46 mouse cellular contexts compared by ENCODE assay signal in genomic region chr9:85355559-85355958, GRCm38 (mm10). TPM values are rescaled to one million over a fixed set of nuclear protein-coding genes. Genes with fewer than 3 reads are reported as not detected.
"Had no signal": no experiment of that assay in that cellular context is flagged by ENCODE, and none has a peak within 500 bp of the region (broad histone marks: within the 10 kb centered on the region; RNA-seq: fewer than 3 reads in every experiment).

No protein-coding gene starts in this region.

- ATAC-seq: liver, embryonic 12.5 days; liver, postnatal 0 days; lung, postnatal 0 days; midbrain, embryonic 13.5 days; midbrain, embryonic 15.5 days; midbrain, embryonic 16.5 days had no signal

- H3K4me3 ChIP-seq: limb, embryonic 10.5 days; limb, embryonic 12.5 days; limb, embryonic 13.5 days; limb, embryonic 15.5 days; liver, embryonic 12.5 days; liver, embryonic 13.5 days; liver, embryonic 15.5 days; lung, embryonic 15.5 days; megakaryocyte, embryonic 14.5 days; midbrain, embryonic 10.5 days; midbrain, embryonic 12.5 days; midbrain, embryonic 13.5 days; midbrain, embryonic 15.5 days; myocyte; neural tube, embryonic 12.5 days had no signal

- H3K36me3 ChIP-seq: limb, embryonic 10.5 days; limb, embryonic 12.5 days; limb, embryonic 13.5 days; limb, embryonic 15.5 days; liver, embryonic 12.5 days; liver, embryonic 13.5 days; liver, embryonic 15.5 days; lung, embryonic 15.5 days; midbrain, embryonic 10.5 days; midbrain, embryonic 12.5 days; midbrain, embryonic 13.5 days; midbrain, embryonic 15.5 days; neural tube, embryonic 12.5 days had no signal

- H3K27me3 ChIP-seq: limb, embryonic 12.5 days; limb, embryonic 13.5 days; limb, embryonic 15.5 days; liver, embryonic 12.5 days; liver, embryonic 13.5 days; liver, embryonic 15.5 days; lung, embryonic 15.5 days; megakaryocyte, embryonic 14.5 days; midbrain, embryonic 12.5 days; midbrain, embryonic 13.5 days; midbrain, embryonic 15.5 days; neural tube, embryonic 12.5 days had no signal

- H3K9me3 ChIP-seq: limb, embryonic 10.5 days; limb, embryonic 12.5 days; limb, embryonic 13.5 days; limb, embryonic 15.5 days; liver, embryonic 12.5 days; liver, embryonic 13.5 days; liver, embryonic 15.5 days; lung, embryonic 15.5 days; megakaryocyte, embryonic 14.5 days; midbrain, embryonic 10.5 days; midbrain, embryonic 12.5 days; midbrain, embryonic 13.5 days; midbrain, embryonic 15.5 days; neural tube, embryonic 12.5 days had no signal

- DNase-seq: left cerebral cortex, postnatal 4 days; liver; liver, embryonic 13.5 days; liver, postnatal 0 days; lung, adult 18-20 months; lung, adult 2 months; lung, embryonic 14.5 days; lung, postnatal 10 days; lung, postnatal 14 days; lung, postnatal 36 days; lung, postnatal 4 days; midbrain, embryonic 14.5 days had no signal

- H3K4me2 ChIP-seq: limb, embryonic 12.5 days; limb, embryonic 13.5 days; limb, embryonic 15.5 days; liver, embryonic 11.5 days; liver, embryonic 12.5 days; liver, embryonic 13.5 days; liver, embryonic 15.5 days; lung, embryonic 14.5 days; lung, embryonic 15.5 days; midbrain, embryonic 11.5 days; midbrain, embryonic 12.5 days; midbrain, embryonic 13.5 days; midbrain, embryonic 15.5 days; neural tube, embryonic 12.5 days had no signal

- H3K27ac ChIP-seq: limb, embryonic 10.5 days; limb, embryonic 12.5 days; limb, embryonic 13.5 days; limb, embryonic 15.5 days; liver, embryonic 12.5 days; liver, embryonic 13.5 days; liver, embryonic 14.5 days; liver, embryonic 15.5 days; lung, embryonic 15.5 days; macrophage; midbrain, embryonic 10.5 days; midbrain, embryonic 12.5 days; midbrain, embryonic 13.5 days; midbrain, embryonic 15.5 days; neural tube, embryonic 12.5 days had no signal

- H3K9ac ChIP-seq: limb, embryonic 12.5 days; limb, embryonic 13.5 days; limb, embryonic 15.5 days; liver, embryonic 12.5 days; liver, embryonic 13.5 days; liver, embryonic 14.5 days; liver, embryonic 15.5 days; liver, postnatal 0 days; lung, embryonic 14.5 days; lung, embryonic 15.5 days; midbrain, embryonic 12.5 days; midbrain, embryonic 13.5 days; midbrain, embryonic 15.5 days; neural tube, embryonic 12.5 days had no signal

- H3K4me1 ChIP-seq: limb, embryonic 10.5 days; limb, embryonic 12.5 days; limb, embryonic 13.5 days; limb, embryonic 15.5 days; liver, embryonic 12.5 days; liver, embryonic 13.5 days; liver, embryonic 15.5 days; lung, embryonic 15.5 days; midbrain, embryonic 10.5 days; midbrain, embryonic 12.5 days; midbrain, embryonic 13.5 days; midbrain, embryonic 15.5 days; neural tube, embryonic 12.5 days had no signal

RNA-seq across cellular contexts. Expression of gene Gm11114, which starts 43.0 kb away (rescaled TPM):
- total RNA-seq: left cerebral cortex, postnatal 10 days; left cerebral cortex, postnatal 25 days; left cerebral cortex, postnatal 36 days; left cerebral cortex, postnatal 4 days; liver, adult 2 months; megakaryocyte progenitor cell, adult 5-6 weeks; megakaryocyte, adult 5-6 weeks; megakaryocyte-erythroid progenitor cell, adult 5-6 weeks; midbrain, postnatal 0 days; monocyte, adult 5-6 weeks had no signal
- polyA plus RNA-seq: limb, embryonic 10.5 days; limb, embryonic 11.5 days; limb, embryonic 12.5 days; limb, embryonic 13.5 days; limb, embryonic 14.5 days; limb, embryonic 15.5 days; liver, adult 2 months; liver, embryonic 11.5 days; liver, embryonic 12.5 days; liver, embryonic 13.5 days; liver, embryonic 14.5 days; liver, embryonic 15.5 days; liver, embryonic 16.5 days; liver, postnatal 0 days; lung, adult 2 months; lung, embryonic 14.5 days; lung, embryonic 15.5 days; lung, embryonic 16.5 days; lung, postnatal 0 days; macrophage; midbrain, embryonic 10.5 days; midbrain, embryonic 11.5 days; midbrain, embryonic 12.5 days; midbrain, embryonic 13.5 days; midbrain, embryonic 14.5 days; midbrain, embryonic 15.5 days; midbrain, embryonic 16.5 days; midbrain, postnatal 0 days; myocyte; neural tube, embryonic 11.5 days; neural tube, embryonic 12.5 days had no signal
